Mouse (Mus musculus) MEL (cell line): Measurements from ENCODE around the gene Ptpn1.

Source experiments
- POLR2AphosphoS5 ChIP-seq: IDR thresholded peaks from 2 replicates; pipeline ENCODE4 v1.6.1; 2012; ENCODE audit warnings: low read depth, borderline replicate concordance, mild to moderate bottlenecking, inconsistent platforms, low read length, moderate library complexity, mixed read lengths
- UBTF ChIP-seq: IDR thresholded peaks from 2 replicates; pipeline ENCODE4 v1.6.1; 2012; ENCODE audit warnings: low read depth, mild to moderate bottlenecking, inconsistent platforms, low read length, improper control_type of control experiment, moderate library complexity, borderline replicate concordance; ENCODE audit not compliant: insufficient read depth

DNA sequence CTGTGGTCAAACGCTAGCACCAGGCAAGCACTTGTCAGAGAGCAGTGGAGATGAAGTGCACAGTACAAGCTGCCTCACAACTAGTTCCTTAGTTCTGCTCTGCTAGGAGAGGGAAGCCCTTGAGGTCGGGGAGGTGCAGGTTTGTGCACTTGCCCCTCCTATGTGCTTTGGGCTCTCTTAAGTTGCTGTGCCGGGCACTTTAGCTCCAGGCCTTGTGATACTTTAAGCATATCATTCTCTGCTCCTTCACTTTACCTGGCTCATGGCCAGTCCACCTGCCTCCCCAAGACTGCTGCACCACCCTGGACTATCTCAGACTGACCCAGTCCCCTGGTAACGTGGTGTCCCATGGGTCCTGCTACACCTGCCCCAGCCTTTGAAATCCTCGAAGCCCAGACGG is 16.2 kb downstream of the Ptpn1 start:
- TF ChIP-seq UBTF, result no peak
- no peak for TF ChIP-seq POLR2AphosphoS5
